Mouse (Mus musculus) layer of hippocampus, adult 11-12 months (tissue): ENCODE data around the gene BC005537.
A peak's percentile ranks its signal among the peaks of the same experiment; 100 is the strongest.
"Not testable (repeated sequence)": the region's sequence is repeated elsewhere in the genome, so short reads cannot be mapped to it uniquely, and the experiment has no call there.

Experiments
- DNase-seq: peaks from one replicate; pipeline ENCODE4 v3.0.0; 2022; ENCODE audit warnings: low spot score

BC005537 gene

DNA sequence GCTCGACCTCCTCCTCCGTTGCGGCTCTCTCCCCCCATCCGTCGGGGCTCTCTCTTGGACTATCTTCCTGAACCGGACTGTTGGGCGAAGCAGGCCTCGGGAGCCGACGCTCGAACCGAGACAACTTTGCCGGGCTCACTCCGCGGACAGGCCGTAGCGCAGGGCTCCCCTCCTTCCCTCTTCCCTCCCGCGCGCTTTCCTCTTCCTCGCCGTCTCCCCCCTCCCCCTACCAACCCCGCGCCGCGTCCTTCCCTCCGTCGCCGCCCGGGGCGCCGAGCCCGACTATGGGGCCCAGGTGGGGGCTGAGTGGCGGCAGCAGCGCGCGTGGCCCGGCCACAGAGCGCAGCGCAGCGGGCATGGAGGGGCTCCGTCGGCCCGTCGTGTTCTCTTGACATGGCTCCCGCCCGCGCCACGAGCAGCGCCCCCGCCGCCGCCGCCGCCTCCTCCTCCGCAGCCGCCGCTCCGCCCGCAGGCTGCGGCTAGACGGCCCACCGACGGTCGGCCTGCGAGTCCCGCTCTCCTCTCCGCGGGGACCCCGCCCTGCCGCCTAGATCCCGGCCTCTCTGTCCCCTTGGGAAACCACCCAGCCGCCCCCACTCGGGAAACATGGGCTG, at the start of gene BC005537:
Gene BC005537 (plus strand): TSS at position 350 of the 614 bp plus-strand sequence.
- DNase-seq: peak; percentile 48

DNA sequence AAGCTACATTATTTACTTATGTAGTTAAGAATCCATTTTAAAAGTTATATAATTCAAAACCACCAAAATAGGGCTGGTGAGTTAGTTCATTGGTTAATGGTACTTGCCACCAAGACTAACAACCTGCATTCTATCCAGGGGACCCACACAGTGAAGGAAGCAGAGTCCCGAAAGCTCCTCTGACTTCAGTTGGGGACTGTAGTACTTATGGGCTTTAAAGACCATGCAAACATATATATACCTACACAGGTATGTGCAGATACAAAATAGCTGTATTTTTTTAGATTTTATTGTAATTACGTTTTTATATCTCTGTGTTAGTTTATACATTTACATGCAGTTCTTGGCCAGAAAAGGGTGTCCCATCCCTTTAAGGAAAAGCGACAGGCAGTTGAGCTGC, 44.7 kb upstream of the BC005537 start:
- DNase-seq: no peak

GRCm38 (mm10) chr13:24757820-24758564, 43.5 kb upstream of the BC005537 start:
- no peak for DNase-seq

- no peak for DNase-seq
Measured at GRCm38 (mm10) chr13:24759451-24759850, 42.0 kb upstream of the BC005537 start.

GRCm38 (mm10) chr13:24760351-24760870, 41.0 kb upstream of the BC005537 start:
- no peak for DNase-seq

- no peak for DNase-seq
Measured at GRCm38 (mm10) chr13:24761083-24761402, 40.4 kb upstream of the BC005537 start.

GRCm38 (mm10) chr13:24761403-24762227, 39.8 kb upstream of the BC005537 start, which contains the start of gene Gmnn:
TSS of gene Gmnn (minus strand) at chr13:24761923.
- peak; percentile 81 for DNase-seq

GRCm38 (mm10) chr13:24762254-24762653, 39.2 kb upstream of the BC005537 start:
- no peak for DNase-seq

GRCm38 (mm10) chr13:24767809-24768208, 33.6 kb upstream of the BC005537 start:
- not testable (repeated sequence) for DNase-seq

DNA sequence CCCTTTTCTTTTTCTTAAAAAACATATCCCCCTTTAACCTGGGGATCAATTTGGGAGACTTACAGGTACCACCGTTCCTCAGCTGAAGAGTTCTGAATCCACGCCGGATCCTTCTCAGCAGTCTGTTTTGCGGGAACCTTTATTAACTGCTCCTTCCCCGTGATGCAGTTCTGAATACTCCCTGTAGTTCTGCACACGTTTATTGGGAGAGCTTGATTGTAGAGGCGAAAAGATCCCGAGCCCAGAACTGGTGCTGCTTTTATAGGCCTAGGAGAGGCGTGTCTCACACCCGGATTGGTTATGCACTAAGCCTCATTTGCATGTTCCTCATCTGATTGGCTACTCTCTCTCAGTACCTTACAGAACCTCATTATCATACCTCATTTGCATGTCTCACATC, 30.0 kb upstream of the BC005537 start:
- DNase-seq: not testable (repeated sequence)

DNA sequence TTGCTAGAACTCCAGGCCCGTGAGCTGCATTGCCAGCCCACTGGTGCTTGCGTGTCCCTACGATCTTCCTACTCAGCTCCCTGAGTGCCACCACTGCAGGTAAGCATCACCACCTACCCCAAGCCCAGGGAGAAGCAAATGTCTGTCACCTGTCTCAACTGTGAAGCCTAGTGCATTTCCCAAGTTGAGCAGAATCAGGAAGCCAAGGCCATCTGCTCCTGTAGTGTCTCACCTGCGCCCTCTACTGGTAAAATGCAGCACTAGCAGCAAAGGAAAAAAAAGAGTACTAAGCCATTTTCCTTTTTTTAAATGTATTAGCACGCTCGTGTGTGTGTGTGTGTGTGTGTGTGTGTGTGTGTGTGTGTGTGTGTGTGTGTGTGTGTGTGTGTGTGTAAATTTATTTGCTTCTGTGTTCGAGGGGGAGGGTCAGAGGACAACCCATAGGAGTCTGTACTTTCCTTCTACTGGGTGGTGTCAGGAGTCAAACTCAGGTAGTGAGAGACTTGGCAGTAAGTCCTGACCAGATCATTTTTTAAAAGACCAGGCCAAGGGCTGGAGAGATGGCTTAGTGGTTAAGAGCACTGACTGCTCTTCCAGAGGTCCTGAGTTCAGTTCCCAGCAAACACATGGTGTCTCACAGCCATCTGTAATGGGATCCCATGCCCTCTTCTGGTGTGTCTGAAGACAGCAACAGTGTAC, 25.2 kb upstream of the BC005537 start:
- peak; percentile 67 for DNase-seq

GRCm38 (mm10) chr13:24778026-24778425, 23.4 kb upstream of the BC005537 start:
- DNase-seq: no peak

GRCm38 (mm10) chr13:24778706-24779380, 22.6 kb upstream of the BC005537 start:
- no peak for DNase-seq

GRCm38 (mm10) chr13:24781916-24782315, 19.5 kb upstream of the BC005537 start:
- DNase-seq: no peak

DNA sequence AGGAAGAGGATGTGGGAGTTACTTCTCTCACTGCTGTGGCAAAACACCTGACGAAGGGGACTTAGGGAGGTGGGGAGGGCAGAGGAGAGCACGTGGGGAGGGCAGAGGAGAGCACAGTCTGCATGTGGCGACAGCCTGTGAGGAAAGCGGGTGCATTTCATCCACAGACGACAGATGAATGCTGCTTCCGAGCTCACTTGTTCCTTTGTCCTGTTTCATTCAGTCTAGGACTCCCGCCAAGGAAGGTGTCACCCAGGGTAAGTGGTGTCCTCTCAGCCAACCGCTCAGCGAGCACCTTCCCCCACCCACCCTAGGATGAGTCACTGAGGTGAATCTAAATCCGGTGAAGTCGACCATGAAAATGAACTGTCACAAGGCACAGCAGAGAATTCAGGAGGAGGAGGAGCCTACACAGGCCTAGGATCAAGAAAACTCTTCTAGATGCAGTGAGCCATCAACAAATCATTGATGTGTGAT, 15.4 kb upstream of the BC005537 start:
- DNase-seq: no peak

DNA sequence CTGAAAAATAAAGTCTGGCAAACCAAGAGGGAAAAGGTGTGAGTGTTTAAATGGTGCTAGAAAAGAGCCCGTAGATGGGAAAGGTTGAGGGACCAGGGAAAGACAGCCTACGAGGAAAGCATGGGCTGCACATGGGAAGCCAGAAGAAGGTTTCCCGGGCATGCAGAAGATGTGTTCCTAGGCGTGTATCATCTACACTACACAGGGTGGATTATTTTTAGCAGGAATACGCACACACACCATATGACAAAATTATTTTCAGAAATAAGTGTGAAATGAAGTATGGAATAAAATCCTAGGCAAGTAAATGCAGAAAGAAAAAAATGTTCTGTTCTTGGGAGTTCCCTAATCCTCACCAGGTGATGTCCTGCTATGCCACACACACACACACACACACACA, 14.0 kb upstream of the BC005537 start:
- DNase-seq: no peak

GRCm38 (mm10) chr13:24791349-24791748, 10.1 kb upstream of the BC005537 start:
- DNase-seq: peak; percentile 32

DNA sequence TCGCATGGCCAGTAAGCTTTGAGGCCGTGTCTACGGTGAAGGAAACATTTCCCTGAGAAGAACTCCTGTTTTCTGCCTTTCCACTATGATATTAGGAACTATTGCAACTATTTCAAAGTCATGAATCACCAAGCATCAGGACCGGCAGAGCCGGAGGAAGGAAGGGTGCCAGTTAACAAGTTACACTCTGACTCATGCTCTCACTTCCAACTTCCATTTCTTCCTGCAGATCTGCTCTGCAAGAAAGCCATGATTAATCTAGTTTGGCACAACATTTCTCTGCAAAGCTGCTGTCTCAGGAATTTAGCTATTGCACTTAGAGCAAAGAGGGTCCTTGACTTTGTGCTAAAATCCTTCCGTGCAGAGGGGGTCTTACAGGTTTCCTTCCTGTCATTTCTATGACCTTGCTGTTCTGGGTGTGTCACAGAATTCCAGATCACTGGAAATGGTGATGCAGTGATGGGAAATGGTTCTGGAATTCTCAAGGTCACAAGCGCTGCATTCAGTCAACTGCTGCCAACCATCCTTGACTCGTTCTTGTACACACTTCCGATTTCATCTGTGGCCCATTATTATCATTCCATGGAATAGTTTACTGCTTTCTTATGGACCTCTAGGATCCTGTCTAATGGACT, 8.9 kb upstream of the BC005537 start:
- no peak for DNase-seq

DNA sequence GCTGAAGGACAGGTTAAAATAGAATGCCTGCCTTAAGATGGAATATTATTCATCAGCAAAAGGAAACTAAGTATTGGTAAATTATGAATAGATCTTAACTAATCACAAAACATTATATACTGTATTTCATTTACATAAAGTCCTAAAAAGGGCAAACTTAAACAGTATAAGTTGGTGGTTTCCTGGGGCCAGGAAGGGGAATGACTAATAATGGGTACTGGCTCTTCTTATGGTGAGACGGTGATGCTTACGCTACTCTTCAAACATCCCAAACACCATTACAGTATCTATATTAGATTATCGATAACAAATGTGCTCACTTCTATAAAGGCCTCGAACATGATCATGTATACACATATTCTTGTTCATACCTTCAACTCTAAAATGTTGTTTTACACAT, 2.8 kb upstream of the BC005537 start:
- no peak for DNase-seq

GRCm38 (mm10) chr13:24799378-24799777, 2.1 kb upstream of the BC005537 start:
- no peak for DNase-seq
